Mouse (Mus musculus) kidney, adult 2 months (tissue): ENCODE data around the gene Fam20c.

Experiments
- CTCF ChIP-seq: fragments of 200-500 bp; conservative IDR thresholded peaks from 2 replicates; pipeline ENCODE4 v1.5.1; 2011; ENCODE audit warnings: low read depth, mild to moderate bottlenecking, control low read depth, low read length, moderate library complexity, mixed read lengths; ENCODE audit not compliant: insufficient read depth, insufficient read length
- POLR2A ChIP-seq: fragments of 200-500 bp; IDR thresholded peaks from one replicate; pipeline ENCODE4 v1.6.1; 2011; ENCODE audit warnings: low read depth, low read length, control low read depth

GRCm38 (mm10) chr5:138753269-138753668, 1.0 kb upstream of the Fam20c start:
- TF ChIP-seq CTCF (no peak), POLR2A (no peak)
